Mouse (Mus musculus): ENCODE results near the gene Plcb2. TPM values are rescaled to one million over a fixed set of nuclear protein-coding genes. Genes with fewer than 3 reads are reported as not detected.

Gene Plcb2
- total and polyA plus RNA-seq, 3 experiments, result 6.4 to 21.2 TPM; not detected in 1

GRCm38 (mm10) chr2:118697311-118697877 lies 30.8 kb downstream of the Plcb2 start:
- peaks cover 0 to 1% of the 10 kb centered on the region in 2 experiments; a peak in 1 of 4 replicates for H3K27me3 ChIP-seq (ENCODE audit: control insufficient read depth in 1 of 2, insufficient read depth in 2 of 2, low read length in 2 of 2)
- no peak overlapping the region for H3K4me3 ChIP-seq (ENCODE audit: control insufficient read depth in 1 of 2, insufficient read depth in 1 of 2, low read depth in 2 of 2, low read length in 2 of 2)
- no peak overlapping the region for H3K27ac ChIP-seq (ENCODE audit: control insufficient read depth, low read depth, low read length)

GRCm38 (mm10) chr2:118696451-118697308 lies 31.6 kb downstream of the Plcb2 start:
- H3K36me3 ChIP-seq (ENCODE audit: control insufficient read depth in 1 of 2, insufficient read depth in 2 of 2, low read length in 2 of 2), result peaks cover 0 to 2% of the 10 kb centered on the region in 2 experiments; a peak in 1 of 4 replicates
- no peaks in the 10 kb centered on the region for H3K27me3 ChIP-seq (ENCODE audit: control insufficient read depth in 1 of 2, insufficient read depth in 2 of 2, low read length in 2 of 2)
- peaks cover 0 to 9% of the 10 kb centered on the region in 2 experiments; a peak in 1 of 4 replicates for H3K4me1 ChIP-seq (ENCODE audit: control insufficient read depth in 1 of 2, insufficient read depth in 2 of 2, low read length in 2 of 2)
- H3K79me2 ChIP-seq (ENCODE audit: control insufficient read depth, insufficient read depth, low read length, poor library complexity), result no peaks in the 10 kb centered on the region
- TF ChIP-seq EP300 (IDR thresholded peaks at IDR 0.05; ENCODE audit: low read depth in 1 of 2, low read length in 2 of 2) (no peak), JUND (IDR thresholded peaks at IDR 0.05; ENCODE audit: low read depth, low read length) (no peak), POLR2AphosphoS2 (IDR thresholded peaks at IDR 0.05; ENCODE audit: low read length) (no peak), MXI1 (IDR thresholded peaks at IDR 0.05; ENCODE audit: low read depth, low read length) (no peak), MYB (IDR thresholded peaks at IDR 0.05; ENCODE audit: low read depth, low read length) (no peak), NELFE (IDR thresholded peaks at IDR 0.05; ENCODE audit: low read depth, low read length) (no peak), ZKSCAN1 (IDR thresholded peaks at IDR 0.05; ENCODE audit: low read depth, low read length) (no peak), CHD1 (IDR thresholded peaks at IDR 0.05; ENCODE audit: low read depth, low read length) (no peak), MAZ (IDR thresholded peaks at IDR 0.05; ENCODE audit: low read depth, low read length) (no peak), RCOR1 (IDR thresholded peaks at IDR 0.05; ENCODE audit: low read depth, low read length) (no peak)
- no peak overlapping the region for H3K27ac ChIP-seq (ENCODE audit: control insufficient read depth, low read depth, low read length)
- H3K9me3 ChIP-seq (replicated peaks; ENCODE audit: insufficient read depth, low read length), result no peaks in the 10 kb centered on the region
- no peak overlapping the region for H3K4me3 ChIP-seq (ENCODE audit: control insufficient read depth in 1 of 2, insufficient read depth in 1 of 2, low read depth in 2 of 2, low read length in 2 of 2)
- H3K9ac ChIP-seq (ENCODE audit: control insufficient read depth, low read depth, low read length, poor library complexity, severe bottlenecking), result no peak overlapping the region
- DNase-seq (ENCODE audit: low read depth, low spot score), result no peak

More at GRCm38 (mm10) chr2:118697311-118697877, 30.8 kb downstream of the Plcb2 start:
- TF ChIP-seq HCFC1 (IDR thresholded peaks at IDR 0.05; ENCODE audit: low read depth, low read length), result no peak
- TF ChIP-seq MAX (IDR thresholded peaks at IDR 0.05; ENCODE audit: low read length), result no peak
- TF ChIP-seq POLR2AphosphoS2 (IDR thresholded peaks at IDR 0.05; ENCODE audit: low read length), result no peak
- no peak for TF ChIP-seq CTCF (IDR thresholded peaks at IDR 0.05 in 2 of 3, conservative IDR thresholded peaks at IDR 0.05 in 1 of 3; ENCODE audit: control insufficient read depth in 1 of 3, insufficient read depth in 1 of 3, low read depth in 2 of 3, low read length in 3 of 3, poor library complexity in 1 of 3, severe bottlenecking in 1 of 3)
- no peak for TF ChIP-seq BHLHE40 (IDR thresholded peaks at IDR 0.05; ENCODE audit: borderline replicate concordance, low read depth, low read length)
- TF ChIP-seq TAL1 (IDR thresholded peaks at IDR 0.05; ENCODE audit: low read length), result no peak
- no peak for TF ChIP-seq KAT2A (conservative IDR thresholded peaks at IDR 0.05; ENCODE audit: low read depth, low read length)
- no peak for TF ChIP-seq ZNF384 (IDR thresholded peaks at IDR 0.05; ENCODE audit: low read depth, low read length)
- no peak for TF ChIP-seq NRF1 (IDR thresholded peaks at IDR 0.05; ENCODE audit: insufficient read depth, low read depth, low read length, poor library complexity, severe bottlenecking)
- TF ChIP-seq MAFK (IDR thresholded peaks at IDR 0.05; ENCODE audit: borderline replicate concordance, low read depth, low read length), result no peak
- TF ChIP-seq MYC (IDR thresholded peaks at IDR 0.05; ENCODE audit: low read depth, low read length), result no peak
- no peak overlapping the region for H3K9ac ChIP-seq (ENCODE audit: control insufficient read depth, low read depth, low read length, poor library complexity, severe bottlenecking)
- DNase-seq (ENCODE audit: low read depth, low spot score), result no peak
- peaks cover 0 to 2% of the 10 kb centered on the region in 2 experiments; a peak in 1 of 4 replicates for H3K36me3 ChIP-seq (ENCODE audit: control insufficient read depth in 1 of 2, insufficient read depth in 2 of 2, low read length in 2 of 2)
- H3K79me2 ChIP-seq (ENCODE audit: control insufficient read depth, insufficient read depth, low read length, poor library complexity), result no peaks in the 10 kb centered on the region
- H3K4me1 ChIP-seq (ENCODE audit: control insufficient read depth in 1 of 2, insufficient read depth in 2 of 2, low read length in 2 of 2), result peaks cover 0 to 9% of the 10 kb centered on the region in 2 experiments; a peak in 1 of 4 replicates
- no peaks in the 10 kb centered on the region for H3K9me3 ChIP-seq (replicated peaks; ENCODE audit: insufficient read depth, low read length)

All from MEL (cell line).